Comparison of ENCODE assay signal across 8 mouse cellular contexts in the genomic region with DNA sequence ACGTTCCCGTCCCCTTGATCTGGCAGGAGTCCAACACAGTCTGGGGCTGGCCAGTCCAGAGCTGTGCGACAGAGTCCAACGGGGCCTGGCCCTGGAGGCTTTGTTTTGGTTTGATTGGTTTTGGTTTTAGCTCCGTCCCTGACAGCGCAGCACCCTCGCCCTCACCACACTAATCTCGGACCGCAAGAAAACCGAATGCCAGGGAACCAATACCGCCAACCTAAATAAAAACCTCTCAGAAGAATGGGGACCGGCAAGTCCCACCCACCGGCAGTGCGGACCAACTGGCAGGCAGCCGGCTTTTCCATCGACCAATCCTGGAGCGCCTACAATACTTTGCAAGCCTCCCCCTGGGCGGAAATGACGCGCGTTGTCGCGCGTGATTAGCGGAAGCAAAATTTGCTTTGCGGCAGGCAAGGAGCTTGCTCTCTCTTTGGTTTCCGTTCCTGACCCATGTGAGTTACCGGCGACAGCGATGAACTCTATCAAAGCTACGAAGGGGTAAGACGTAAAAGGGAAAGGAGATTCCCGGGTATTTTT. TPM values are rescaled to one million over a fixed set of nuclear protein-coding genes. Genes with fewer than 3 reads are reported as not detected.
DNase-seq lines count a peak whose midpoint lies in the region; ATAC-seq and TF ChIP-seq lines count a peak whose summit lies in the region.

A gene (plus strand): TSS at position 395 of the 540 bp plus-strand sequence.

- TF ChIP-seq CTCF in cortical plate, adult 2 months (IDR thresholded peaks at IDR 0.05; ENCODE audit: extremely low read depth, insufficient read depth, low read length): no peak

- peak; percentile 97 for ATAC-seq in activated CD4-positive, CD25-positive, alpha-beta regulatory T cell, adult 4 months

- H3K9me3 ChIP-seq in megakaryocyte, embryonic 14.5 days: no peaks in the 10 kb centered on the region

- H3K4me3 ChIP-seq in cortical plate, adult 2 months (ENCODE audit: insufficient read depth, low read length): peak within 1 kb of the TSS; percentile 49
- H3K4me3 ChIP-seq in megakaryocyte, embryonic 14.5 days (replicated peaks): peak within 1 kb of the TSS; percentile 91

- peaks cover 18% of the 10 kb centered on the region for H3K36me3 ChIP-seq in megakaryocyte, embryonic 14.5 days (replicated peaks; ENCODE audit: low read length)

- H3K27ac ChIP-seq in cortical plate, adult 2 months (ENCODE audit: insufficient read depth, low read length): peak within 1 kb of the TSS; percentile 4; the same call in 1 of the 2 replicates

- peak; percentile 85 to 94 for DNase-seq in gastrocnemius, adult 8-10 months (ENCODE audit: low spot score in 2 of 2)
- peak; percentile 90 for DNase-seq in hindlimb bud, embryonic 11.5 days (ENCODE audit: extremely low spot score, low read depth, low spot score)
- DNase-seq in left cerebral cortex, adult 8-10 months (ENCODE audit: low spot score in 2 of 2): peak; percentile 84 to 94
- DNase-seq in right cerebral cortex, postnatal 10 days (ENCODE audit: low spot score in 2 of 2): peak; percentile 96 to 98
- peak; percentile 90 for DNase-seq in urinary bladder, postnatal 25 days (ENCODE audit: low spot score)

- H3K27me3 ChIP-seq in megakaryocyte, embryonic 14.5 days (replicated peaks): peaks cover 5% of the 10 kb centered on the region

- H3K4me1 ChIP-seq in cortical plate, adult 2 months (ENCODE audit: control insufficient read depth, insufficient read depth, low read length): peaks cover 1% of the 10 kb centered on the region; the same call in 1 of the 2 replicates
- H3K4me1 ChIP-seq in megakaryocyte, embryonic 14.5 days: peaks cover 6% of the 10 kb centered on the region; the same call in 1 of the 2 replicates

- TF ChIP-seq POLR2A in cortical plate, adult 2 months (IDR thresholded peaks at IDR 0.05; ENCODE audit: extremely low read depth, insufficient read depth, low read length): peak; percentile 79

RNA-seq across cellular contexts. Expression of the gene that starts here (rescaled TPM):
- polyA plus RNA-seq in activated CD4-positive, CD25-positive, alpha-beta regulatory T cell, adult 4 months (2017; shearing (Covaris generic)): 10 to 100 TPM; 26.8 to 29.1 TPM
- 14.3 and 14.5 TPM in 2 replicates for polyA plus RNA-seq in cortical plate, adult 2 months (2012; rRNA removed)
- total RNA-seq in gastrocnemius, adult 8-10 months (2022): 10 to 100 TPM in 3 of 4 experiments, 1 to 10 TPM in 1; 9.5 to 18.7 (median 11.6) TPM
- 10 to 100 TPM; 14.9 to 16.8 (median 15.5) TPM for total RNA-seq in left cerebral cortex, adult 8-10 months (2022)
- 3.4 TPM in 1 of 2 replicates, not detected in the other for polyA plus RNA-seq in megakaryocyte, embryonic 14.5 days (2012; ENCODE audit: insufficient read depth, low replicate concordance)

Comparison
In these comparisons a context has a peak if more than half of its experiments do, and no peak if none do; other contexts are left out.
1. Peak in every context shown above with its lines: DNase-seq, ATAC-seq, H3K4me3 ChIP-seq and H3K27ac ChIP-seq.